Mouse (Mus musculus) E14TG2a.4 (cell line): ENCODE results near the gene Cadps.
A peak's percentile ranks its signal among the peaks of the same experiment; 100 is the strongest.

ENCODE experiments used
- H3K27me3 ChIP-seq: 2 replicates; pipeline ENCODE4 v1.6.1; 2014; ENCODE audit warnings: low read length, control low read depth; ENCODE audit not compliant: insufficient read depth
- H3K36me3 ChIP-seq: 2 replicates; pipeline ENCODE4 v1.6.1; 2014; ENCODE audit warnings: low read length, control low read depth; ENCODE audit not compliant: insufficient read depth
- H3K4me1 ChIP-seq: replicated peaks from 2 replicates; pipeline ENCODE4 v1.6.1; 2014; ENCODE audit warnings: low read depth, low read length, control low read depth
- H3K4me3 ChIP-seq: replicated peaks from 2 replicates; pipeline ENCODE4 v1.5.1; 2014; ENCODE audit warnings: mild to moderate bottlenecking, low read length
- H3K9me3 ChIP-seq: 2 replicates; pipeline ENCODE4 v1.6.1; 2014; ENCODE audit warnings: low read length, control low read depth
- CTCF ChIP-seq: conservative IDR thresholded peaks from 2 replicates; pipeline ENCODE4 v1.5.1; 2014; ENCODE audit warnings: low read length
- NANOG ChIP-seq: IDR thresholded peaks from 2 replicates; pipeline ENCODE4 v1.6.1; 2014; ENCODE audit warnings: borderline replicate concordance, low read length, mixed read lengths
- POU5F1 ChIP-seq: IDR thresholded peaks from 2 replicates; pipeline ENCODE4 v1.6.1; 2014; ENCODE audit warnings: low read length, borderline replicate concordance

The Cadps gene

DNA sequence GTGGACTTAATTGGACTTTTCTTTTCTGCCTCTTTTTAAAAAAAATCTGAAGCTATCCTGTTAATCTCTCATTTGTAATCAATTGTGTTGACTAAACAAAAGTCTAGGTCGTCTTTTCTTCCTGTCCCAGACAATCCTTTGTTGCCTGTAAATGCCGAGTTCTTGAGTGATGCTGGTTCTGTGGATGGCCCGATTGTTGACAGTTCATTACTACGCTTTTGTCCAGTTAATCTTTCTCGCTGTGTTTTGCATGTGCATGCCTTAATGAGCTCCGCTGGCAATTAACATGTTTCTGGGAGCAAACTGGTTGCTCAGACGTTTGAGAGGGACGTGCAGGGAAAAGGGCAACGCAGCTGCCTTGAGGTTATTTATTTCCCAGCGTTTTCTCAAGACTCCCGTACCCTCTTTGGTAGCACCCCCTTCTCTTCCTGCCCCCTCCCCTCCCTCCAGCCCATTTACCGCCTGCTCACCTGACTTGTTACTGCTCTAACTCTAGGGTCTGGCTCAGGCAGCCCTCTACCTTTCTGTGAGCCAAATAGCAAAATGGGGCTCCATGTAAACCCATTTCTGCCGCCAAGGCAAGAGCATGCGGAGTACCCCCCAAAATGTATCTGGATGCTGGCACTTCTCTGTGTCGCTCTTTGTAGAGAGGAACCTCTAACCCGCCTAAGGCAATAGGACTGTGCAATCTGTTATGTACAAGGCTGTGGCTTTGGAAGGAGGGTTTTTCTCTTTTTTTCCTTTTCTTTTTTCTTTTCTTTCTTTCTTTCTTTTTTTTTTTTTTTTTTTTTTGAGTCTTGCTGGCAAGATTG, 484.7 kb downstream of the Cadps start:
- H3K27me3 ChIP-seq: peaks cover 86% of the 10 kb centered on the region
- peak overlapping the region; percentile 39 for H3K4me3 ChIP-seq
- H3K4me1 ChIP-seq: peaks cover 58% of the 10 kb centered on the region
- H3K36me3 ChIP-seq: no peaks in the 10 kb centered on the region
- H3K9me3 ChIP-seq: no peaks in the 10 kb centered on the region
- TF ChIP-seq CTCF: no peak
- peak; percentile 99 for TF ChIP-seq NANOG

DNA sequence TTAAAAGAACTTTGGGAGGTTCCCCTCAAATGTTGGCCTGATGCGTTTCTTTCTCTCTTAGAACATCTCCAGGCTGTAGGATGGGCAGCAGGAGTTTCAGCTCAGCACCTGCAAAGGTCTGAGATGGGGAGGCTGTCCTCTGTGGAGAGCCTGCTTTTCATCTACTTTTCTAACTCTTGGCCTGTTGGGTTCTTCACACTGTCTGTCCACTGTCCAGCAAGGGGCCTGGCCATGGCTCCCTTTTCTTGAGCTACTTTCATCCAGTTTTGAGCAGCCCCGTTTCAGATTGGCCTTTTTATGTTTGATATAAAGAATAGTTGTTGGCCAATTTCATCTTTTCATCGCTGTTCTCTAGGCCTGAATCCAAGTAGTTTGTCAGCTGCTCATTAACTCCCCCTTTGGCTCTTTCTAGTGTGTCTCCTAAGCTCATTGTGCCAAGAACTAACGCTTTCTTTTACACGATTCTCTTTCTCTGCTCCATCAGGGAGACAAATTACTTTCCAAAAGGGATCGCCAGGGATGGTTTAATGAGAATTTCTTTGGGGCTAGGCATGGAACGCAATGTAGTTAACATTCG, 485.4 kb downstream of the Cadps start:
- Histone ChIP-seq H3K4me3 (no peak overlapping the region), H3K9me3 (no peaks in the 10 kb centered on the region), H3K36me3 (no peaks in the 10 kb centered on the region), H3K27me3 (peaks cover 83% of the 10 kb centered on the region), H3K4me1 (peaks cover 51% of the 10 kb centered on the region)
- TF ChIP-seq NANOG (no peak), POU5F1 (no peak), CTCF (no peak)

DNA sequence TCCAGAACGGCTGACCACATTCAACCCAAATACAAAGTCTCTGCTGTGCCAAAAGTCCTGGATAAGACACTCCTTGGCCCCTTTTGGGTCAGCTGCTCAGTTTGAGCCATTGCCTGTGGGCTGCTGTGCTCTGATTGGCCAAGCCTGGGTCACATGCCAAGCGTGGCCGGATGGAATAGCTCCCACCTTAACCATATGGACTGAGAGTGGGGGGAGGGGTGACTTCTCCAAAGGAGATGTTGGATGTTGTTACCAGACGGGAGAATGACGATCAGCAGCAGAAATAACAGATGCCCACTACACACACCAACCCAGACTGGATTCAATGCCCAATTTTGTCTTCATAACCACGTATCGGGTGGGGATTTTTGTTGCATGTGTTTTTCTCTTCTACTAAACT, 488.0 kb downstream of the Cadps start:
- Histone ChIP-seq H3K27me3 (peaks cover 58% of the 10 kb centered on the region), H3K36me3 (no peaks in the 10 kb centered on the region), H3K4me1 (peaks cover 27% of the 10 kb centered on the region), H3K9me3 (no peaks in the 10 kb centered on the region), H3K4me3 (no peak overlapping the region)
- no peak for TF ChIP-seq POU5F1
- no peak for TF ChIP-seq CTCF
- TF ChIP-seq NANOG: no peak

DNA sequence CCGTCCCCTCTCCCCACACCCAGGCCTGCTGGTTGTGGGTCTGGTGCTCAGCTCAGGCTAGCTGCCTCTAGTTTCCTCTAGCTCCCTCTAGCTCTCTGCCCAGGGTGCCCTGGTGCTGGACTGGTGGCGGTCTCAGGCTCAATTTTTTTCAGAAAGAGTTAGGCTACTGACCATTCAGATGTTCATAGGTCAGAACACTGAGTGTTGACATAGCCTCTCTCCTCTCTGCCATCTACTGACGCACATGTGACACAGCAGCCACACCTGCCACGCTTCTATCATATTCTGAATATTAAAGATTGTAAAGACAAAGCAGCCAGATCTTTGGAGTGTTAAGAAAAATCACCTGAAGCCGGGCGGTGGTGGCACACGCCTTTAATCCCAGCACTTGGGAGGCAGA, 489.3 kb downstream of the Cadps start:
- Histone ChIP-seq H3K9me3 (no peaks in the 10 kb centered on the region), H3K36me3 (no peaks in the 10 kb centered on the region), H3K4me3 (no peak overlapping the region), H3K4me1 (peaks cover 21% of the 10 kb centered on the region), H3K27me3 (peaks cover 47% of the 10 kb centered on the region)
- TF ChIP-seq NANOG (no peak), CTCF (no peak), POU5F1 (no peak)
